Mouse (Mus musculus): ENCODE results near the gene Ltbp1. TPM values are rescaled to one million over a fixed set of nuclear protein-coding genes. Genes with fewer than 3 reads are reported as not detected.

Gene Ltbp1
- polyA plus RNA-seq, 1 experiment = 3.7 TPM

DNA sequence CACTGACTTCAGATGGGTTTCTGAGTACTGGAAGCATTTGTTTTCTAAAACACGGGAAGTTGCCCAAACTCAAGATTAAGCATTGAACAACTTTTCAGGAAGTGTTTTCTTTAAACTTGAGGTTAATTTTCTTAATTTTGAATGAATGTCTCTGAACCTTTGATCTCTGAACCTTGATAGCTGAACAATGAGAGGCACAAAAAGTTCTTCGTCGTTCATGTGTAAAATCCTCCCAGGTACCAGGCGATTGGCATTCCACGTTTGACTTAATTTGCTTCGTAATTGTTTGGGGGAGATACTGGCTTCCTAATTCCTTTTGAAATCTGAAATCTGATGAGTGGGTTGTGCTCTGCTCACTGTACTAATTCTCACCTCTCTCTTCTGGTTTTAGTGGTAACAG is 273.2 kb downstream of the Ltbp1 start:
- Histone ChIP-seq H3K4me3 (ENCODE audit: extremely low read depth, insufficient read depth, insufficient read length) (no peak overlapping the region), H3K4me1 (ENCODE audit: control insufficient read depth, insufficient read depth, insufficient read length) (no peaks in the 10 kb centered on the region), H3K27ac (ENCODE audit: insufficient read depth, low read length) (no peak overlapping the region), H3K27me3 (ENCODE audit: control insufficient read depth, insufficient read depth, low read length) (no peaks in the 10 kb centered on the region), H3K36me3 (ENCODE audit: control insufficient read depth, insufficient read depth, low read length) (no peaks in the 10 kb centered on the region)
- no peak for DNase-seq (ENCODE audit: low read depth in 1 of 2, low spot score in 2 of 2)
- WGBS = 81% methylated on average over 6 of the region's 6 CpGs
- TF ChIP-seq CTCF (IDR thresholded peaks at IDR 0.05; ENCODE audit: extremely low read depth, insufficient read depth, insufficient read length, insufficient replicate concordance) (no peak), POLR2A (IDR thresholded peaks at IDR 0.05; ENCODE audit: low read depth, low read length) (no peak)

DNA sequence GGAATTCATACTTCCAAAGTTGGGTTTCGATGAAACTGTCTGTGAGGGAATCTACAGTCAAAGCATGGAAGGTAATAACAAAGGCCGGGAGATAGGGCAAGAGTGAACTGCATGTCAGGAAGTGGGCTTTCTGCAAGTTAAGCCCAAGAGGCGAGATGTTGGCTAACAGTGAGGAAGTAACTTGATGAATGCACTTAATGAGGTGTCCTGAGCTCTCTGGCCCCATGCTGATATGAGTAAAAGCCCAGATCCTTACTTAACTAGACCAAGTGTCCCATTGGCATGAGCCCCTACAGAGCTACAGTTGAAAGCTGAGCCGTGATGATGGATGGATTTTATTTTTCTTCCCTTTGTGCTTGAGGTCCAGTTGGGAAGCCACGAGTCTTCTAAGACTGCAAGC is 276.0 kb downstream of the Ltbp1 start:
- WGBS = 65% methylated on average over 5 of the region's 5 CpGs
- no peak for DNase-seq (ENCODE audit: low read depth in 1 of 2, low spot score in 2 of 2)

DNA sequence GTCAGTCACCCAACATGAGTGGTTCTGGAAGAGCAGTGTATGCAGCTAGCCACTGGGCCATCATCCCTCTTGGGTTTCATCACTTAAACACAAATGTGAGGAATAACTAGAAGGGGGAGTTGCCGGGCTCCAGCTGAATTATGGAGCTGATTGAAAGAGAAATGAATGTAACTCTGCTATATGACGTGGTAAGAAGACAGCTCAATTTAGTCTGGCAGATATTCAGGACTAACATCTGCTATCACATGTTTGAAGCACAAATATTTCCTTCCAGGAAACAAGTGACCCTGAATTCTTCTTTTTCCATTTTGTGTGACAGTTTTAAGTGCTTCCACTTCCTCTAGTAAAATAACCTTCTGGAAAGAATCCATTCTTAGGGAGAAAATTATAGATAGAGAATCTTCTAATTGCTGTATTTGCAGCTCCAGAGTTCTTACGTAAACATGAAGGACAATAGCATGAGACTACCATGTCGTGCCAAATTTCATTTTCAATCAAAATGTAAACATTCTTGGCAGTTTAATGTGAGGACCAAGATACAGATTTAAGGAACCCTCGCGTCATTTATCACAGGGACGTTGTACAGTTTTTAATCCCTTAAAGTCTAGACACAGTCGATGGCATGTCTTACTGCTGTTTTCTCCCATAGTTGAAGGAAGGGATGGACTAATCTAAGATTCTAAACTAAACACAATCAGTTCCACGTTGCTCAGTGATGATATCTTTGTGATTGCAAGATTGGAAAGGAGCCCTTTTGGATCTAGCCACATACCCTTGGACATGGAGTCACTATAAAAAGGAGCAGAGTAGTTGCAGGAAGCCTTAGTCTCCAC is 279.7 kb downstream of the Ltbp1 start:
- Histone ChIP-seq H3K4me1 (ENCODE audit: control insufficient read depth, insufficient read depth, insufficient read length) (no peaks in the 10 kb centered on the region), H3K27me3 (ENCODE audit: control insufficient read depth, insufficient read depth, low read length) (no peaks in the 10 kb centered on the region), H3K4me3 (ENCODE audit: extremely low read depth, insufficient read depth, insufficient read length) (no peak overlapping the region), H3K36me3 (ENCODE audit: control insufficient read depth, insufficient read depth, low read length) (no peaks in the 10 kb centered on the region), H3K27ac (ENCODE audit: insufficient read depth, low read length) (no peak overlapping the region)
- no peak for TF ChIP-seq POLR2A (IDR thresholded peaks at IDR 0.05; ENCODE audit: low read depth, low read length)
- TF ChIP-seq CTCF (IDR thresholded peaks at IDR 0.05; ENCODE audit: extremely low read depth, insufficient read depth, insufficient read length, insufficient replicate concordance) = no peak
- DNase-seq (ENCODE audit: low read depth in 1 of 2, low spot score in 2 of 2) = no peak
- 75% methylated on average over 9 of the region's 9 CpGs for WGBS

More for the DNA sequence above, 276.0 kb downstream of the Ltbp1 start:
- Histone ChIP-seq H3K4me3 (ENCODE audit: extremely low read depth, insufficient read depth, insufficient read length) (no peak overlapping the region), H3K36me3 (ENCODE audit: control insufficient read depth, insufficient read depth, low read length) (no peaks in the 10 kb centered on the region), H3K27ac (ENCODE audit: insufficient read depth, low read length) (no peak overlapping the region), H3K4me1 (ENCODE audit: control insufficient read depth, insufficient read depth, insufficient read length) (no peaks in the 10 kb centered on the region), H3K27me3 (ENCODE audit: control insufficient read depth, insufficient read depth, low read length) (no peaks in the 10 kb centered on the region)
- no peak for TF ChIP-seq CTCF (IDR thresholded peaks at IDR 0.05; ENCODE audit: extremely low read depth, insufficient read depth, insufficient read length, insufficient replicate concordance)
- no peak for TF ChIP-seq POLR2A (IDR thresholded peaks at IDR 0.05; ENCODE audit: low read depth, low read length)

DNA sequence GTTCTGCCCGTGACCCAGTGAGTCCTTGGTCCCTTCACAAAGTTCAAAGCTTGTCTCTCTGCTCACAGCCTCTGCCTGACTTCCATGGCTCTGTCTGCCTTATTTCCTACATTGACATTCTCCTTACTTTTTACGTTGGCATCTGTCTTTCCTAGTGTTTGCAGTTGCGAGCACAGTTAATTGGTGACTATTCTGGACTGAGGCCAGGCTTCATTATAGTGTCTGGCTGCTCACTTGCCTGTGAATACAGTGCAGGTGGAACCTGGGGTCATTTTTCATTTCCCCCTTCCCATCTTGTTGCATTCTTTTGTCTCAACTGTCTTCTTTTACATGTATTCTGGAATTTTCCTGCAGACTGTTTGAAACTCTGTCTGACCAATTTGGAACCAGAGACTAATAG is 287.6 kb downstream of the Ltbp1 start:
- 97% methylated on average over 3 of the region's 3 CpGs for WGBS
- TF ChIP-seq CTCF (IDR thresholded peaks at IDR 0.05; ENCODE audit: extremely low read depth, insufficient read depth, insufficient read length, insufficient replicate concordance) = no peak
- Histone ChIP-seq H3K4me3 (ENCODE audit: extremely low read depth, insufficient read depth, insufficient read length) (no peak overlapping the region), H3K4me1 (ENCODE audit: control insufficient read depth, insufficient read depth, insufficient read length) (no peaks in the 10 kb centered on the region), H3K27me3 (ENCODE audit: control insufficient read depth, insufficient read depth, low read length) (no peaks in the 10 kb centered on the region), H3K27ac (ENCODE audit: insufficient read depth, low read length) (no peak overlapping the region), H3K36me3 (ENCODE audit: control insufficient read depth, insufficient read depth, low read length) (no peaks in the 10 kb centered on the region)
- DNase-seq (ENCODE audit: low read depth in 1 of 2, low spot score in 2 of 2) = no peak

DNA sequence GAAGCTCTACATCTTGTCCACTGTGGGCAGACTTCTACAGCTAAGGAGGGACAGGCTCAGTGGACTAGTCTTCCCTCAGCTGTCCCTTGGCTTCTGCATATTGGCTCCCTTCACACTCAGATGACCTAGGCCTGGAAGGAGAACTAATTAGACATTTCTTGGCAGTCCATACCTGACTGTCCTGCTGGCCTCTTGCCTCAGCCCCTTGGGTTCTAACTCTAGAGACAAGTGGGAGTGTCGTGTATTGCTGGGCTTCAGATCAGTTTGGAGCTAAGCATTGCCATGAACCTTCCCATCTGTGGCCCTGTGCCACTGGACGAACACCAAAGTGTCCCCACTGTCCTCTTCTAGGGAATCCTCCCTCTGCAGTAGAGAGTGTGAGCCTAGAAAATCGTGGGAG is 288.4 kb downstream of the Ltbp1 start:
- DNase-seq (ENCODE audit: low read depth in 1 of 2, low spot score in 2 of 2) = no peak
- Histone ChIP-seq H3K36me3 (ENCODE audit: control insufficient read depth, insufficient read depth, low read length) (no peaks in the 10 kb centered on the region), H3K27me3 (ENCODE audit: control insufficient read depth, insufficient read depth, low read length) (no peaks in the 10 kb centered on the region), H3K4me3 (ENCODE audit: extremely low read depth, insufficient read depth, insufficient read length) (no peak overlapping the region), H3K27ac (ENCODE audit: insufficient read depth, low read length) (no peak overlapping the region), H3K4me1 (ENCODE audit: control insufficient read depth, insufficient read depth, insufficient read length) (no peaks in the 10 kb centered on the region)
- TF ChIP-seq CTCF (IDR thresholded peaks at IDR 0.05; ENCODE audit: extremely low read depth, insufficient read depth, insufficient read length, insufficient replicate concordance) (no peak), POLR2A (IDR thresholded peaks at IDR 0.05; ENCODE audit: low read depth, low read length) (no peak)
- WGBS = 73% methylated on average over 3 of the region's 3 CpGs

DNA sequence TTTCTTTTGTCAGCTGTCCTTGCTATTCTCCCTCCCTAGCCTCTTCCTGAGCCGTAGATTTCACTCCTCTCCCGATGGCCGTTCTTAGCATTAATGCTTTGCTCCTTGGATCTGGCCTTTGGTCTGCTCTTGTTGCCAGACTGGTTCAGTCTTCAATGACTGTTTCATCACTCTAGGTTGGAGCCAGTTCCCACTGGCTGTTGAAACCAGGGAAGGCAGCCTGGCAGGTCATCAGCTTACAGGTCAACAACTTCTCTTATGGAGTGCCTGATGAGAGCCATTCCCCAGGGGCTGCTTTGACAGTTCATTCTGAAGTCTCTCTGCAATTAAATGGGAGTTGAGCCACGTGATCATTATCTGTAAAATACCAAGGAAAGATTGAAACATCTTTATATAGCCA is 295.5 kb downstream of the Ltbp1 start:
- Histone ChIP-seq H3K4me3 (ENCODE audit: extremely low read depth, insufficient read depth, insufficient read length) (no peak overlapping the region), H3K4me1 (ENCODE audit: control insufficient read depth, insufficient read depth, insufficient read length) (no peaks in the 10 kb centered on the region), H3K27ac (ENCODE audit: insufficient read depth, low read length) (no peak overlapping the region), H3K27me3 (ENCODE audit: control insufficient read depth, insufficient read depth, low read length) (no peaks in the 10 kb centered on the region), H3K36me3 (ENCODE audit: control insufficient read depth, insufficient read depth, low read length) (no peaks in the 10 kb centered on the region)
- DNase-seq (ENCODE audit: low read depth in 1 of 2, low spot score in 2 of 2) = no peak
- TF ChIP-seq POLR2A (IDR thresholded peaks at IDR 0.05; ENCODE audit: low read depth, low read length) (no peak), CTCF (IDR thresholded peaks at IDR 0.05; ENCODE audit: extremely low read depth, insufficient read depth, insufficient read length, insufficient replicate concordance) (no peak)
- WGBS = 89% methylated on average over 4 of the region's 4 CpGs

DNA sequence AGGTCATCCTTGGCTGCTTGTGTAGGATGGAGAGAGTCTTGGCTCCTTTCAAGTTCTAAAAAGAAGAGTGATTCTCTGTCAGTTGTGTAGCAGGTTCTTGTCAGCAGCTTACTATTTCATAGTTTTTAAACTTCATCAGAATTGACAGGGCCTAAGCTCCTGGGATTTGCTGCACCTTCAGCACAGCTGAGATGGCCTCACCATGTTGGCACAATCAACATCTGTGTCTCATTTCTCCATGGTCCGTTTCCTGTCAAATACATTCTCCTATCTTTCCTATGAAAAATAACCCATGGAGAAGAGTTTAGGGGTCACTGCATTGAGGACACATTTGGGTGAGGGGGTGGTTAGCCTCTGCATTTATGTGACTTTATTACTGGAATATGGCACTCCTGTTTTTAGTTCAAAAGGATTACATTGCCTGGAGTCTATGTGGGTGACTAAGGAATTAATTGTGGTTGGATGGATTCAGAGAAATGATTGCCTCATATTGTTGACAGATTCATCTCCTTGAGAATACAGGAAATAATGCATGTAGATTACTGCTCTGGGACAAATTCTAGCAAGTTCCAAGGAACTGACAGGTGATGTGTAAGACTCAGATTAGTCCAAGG is 299.5 kb downstream of the Ltbp1 start:
- Histone ChIP-seq H3K36me3 (ENCODE audit: control insufficient read depth, insufficient read depth, low read length) (no peaks in the 10 kb centered on the region), H3K4me1 (ENCODE audit: control insufficient read depth, insufficient read depth, insufficient read length) (no peaks in the 10 kb centered on the region), H3K27me3 (ENCODE audit: control insufficient read depth, insufficient read depth, low read length) (no peaks in the 10 kb centered on the region), H3K4me3 (ENCODE audit: extremely low read depth, insufficient read depth, insufficient read length) (no peak overlapping the region), H3K27ac (ENCODE audit: insufficient read depth, low read length) (no peak overlapping the region)
- TF ChIP-seq CTCF (IDR thresholded peaks at IDR 0.05; ENCODE audit: extremely low read depth, insufficient read depth, insufficient read length, insufficient replicate concordance) = no peak
- TF ChIP-seq POLR2A (IDR thresholded peaks at IDR 0.05; ENCODE audit: low read depth, low read length) = no peak
- 88% methylated on average over 1 of the region's 1 CpGs for WGBS
- DNase-seq (ENCODE audit: low read depth in 1 of 2, low spot score in 2 of 2) = no peak

Measured in spleen, adult 2 months (tissue).